Mouse (Mus musculus) liver, embryonic 13.5 days (tissue): ENCODE measurements around the gene Gm10428. TPM values are rescaled to one million over a fixed set of nuclear protein-coding genes. Genes with fewer than 3 reads are reported as not detected.
"Not testable (repeated sequence)": the region's sequence is repeated elsewhere in the genome, so short reads cannot be mapped to it uniquely, and the experiment has no call there.

Experiments used
- ATAC-seq: fragments of 200-750 bp; cut with Nextera tagmentation; 2 replicates; pipeline ENCODE4 v1.8.0; 2017; ENCODE audit warnings: low read depth, mild to moderate bottlenecking, moderate number of reproducible peaks, moderate library complexity
- DNase-seq: peaks from one replicate; pipeline ENCODE4 v3.0.0; 2022
- H3K27ac ChIP-seq: fragments of 300-500 bp; sonication (generic); 2 replicates; pipeline ENCODE4 v1.5.1; 2015; ENCODE audit warnings: moderate library complexity, mild to moderate bottlenecking, inconsistent platforms
- H3K27me3 ChIP-seq: fragments of 300-500 bp; sonication (generic); 2 replicates; pipeline ENCODE4 v1.6.1; 2015; ENCODE audit warnings: mild to moderate bottlenecking, inconsistent platforms
- H3K36me3 ChIP-seq: fragments of 300-500 bp; sonication (generic); 2 replicates; pipeline ENCODE4 v1.6.1; 2015; ENCODE audit warnings: mild to moderate bottlenecking, inconsistent platforms
- H3K4me1 ChIP-seq: fragments of 300-500 bp; sonication (generic); replicated peaks from 2 replicates; pipeline ENCODE4 v1.6.1; 2015; ENCODE audit warnings: inconsistent platforms
- H3K4me2 ChIP-seq: fragments of 300-500 bp; sonication (generic); 2 replicates; pipeline ENCODE4 v1.6.1; 2015; ENCODE audit warnings: inconsistent platforms, mild to moderate bottlenecking, moderate library complexity
- H3K4me3 ChIP-seq: fragments of 300-500 bp; sonication (generic); replicated peaks from 2 replicates; pipeline ENCODE4 v1.5.1; 2015; ENCODE audit warnings: mild to moderate bottlenecking, inconsistent platforms
- H3K9ac ChIP-seq: fragments of 300-500 bp; sonication (generic); 2 replicates; pipeline ENCODE4 v1.6.1; 2015; ENCODE audit warnings: mild to moderate bottlenecking, inconsistent platforms
- H3K9me3 ChIP-seq: fragments of 300-500 bp; sonication (generic); replicated peaks from 2 replicates; pipeline ENCODE4 v1.6.1; 2016; ENCODE audit warnings: inconsistent platforms
- WGBS: fragments of 180-500 bp; shearing (Covaris S2); methylation state at CpG from one replicate; pipeline ENCODE4 v1.1.7; 2015; ENCODE audit not compliant: insufficient replicate concordance; 5-methylcytosine and 5-hydroxymethylcytosine counted together
- polyA plus RNA-seq: library from polyadenylated mRNA; unstranded; fragments of >200 nt; fragmentation: Nextera tagmentation; extraction: Ambion mirVana; gene quantifications from 2 replicates; pipeline ENCODE4 v1.2.1, GENCODE M21; 2015

Gene Gm10428
- polyA plus RNA-seq, 1 experiment from 2014 or later, result not detected

DNA sequence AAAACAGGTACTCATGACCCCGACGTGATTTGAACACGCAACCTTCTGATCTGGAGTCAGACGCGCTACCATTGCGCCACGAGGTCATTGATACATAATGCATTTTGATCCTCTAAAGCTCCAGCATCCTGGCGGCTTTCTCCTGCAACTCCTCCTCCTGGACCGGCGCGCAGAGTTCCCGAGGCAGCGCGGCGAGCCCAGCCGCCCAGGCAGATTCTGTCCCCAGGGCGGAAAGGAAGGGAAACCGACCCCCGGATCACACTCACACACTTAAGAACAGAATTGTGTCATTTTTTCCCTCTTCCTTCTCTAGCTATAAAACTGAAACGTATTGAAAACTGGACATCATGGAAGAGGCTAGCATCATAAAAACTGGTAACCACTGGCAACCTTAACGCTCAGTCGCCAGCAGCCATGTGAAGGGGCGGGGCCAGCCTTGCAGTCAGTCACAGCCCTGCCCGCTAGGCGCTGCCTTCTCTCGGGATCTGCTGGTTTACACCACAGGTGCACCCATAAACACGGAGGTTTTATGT, 6.8 kb upstream of the Gm10428 start:
- Histone ChIP-seq H3K4me2 (peak overlapping the region; percentile 52), H3K4me1 (0 out of 2 replicates have a peak, but pooled peaks cover 2% of the 10 kb centered on the region), H3K9me3 (no peaks in the 10 kb centered on the region), H3K9ac (no peak overlapping the region), H3K27ac (no peak overlapping the region), H3K4me3 (peak overlapping the region; percentile 30), H3K36me3 (no peaks in the 10 kb centered on the region), H3K27me3 (peaks cover 38% of the 10 kb centered on the region)
- DNase-seq, result no peak
- ATAC-seq, result peak; percentile 45; the same call in 1 of the 2 replicates
- WGBS, result 5% methylated on average over 27 of the region's 27 CpGs

DNA sequence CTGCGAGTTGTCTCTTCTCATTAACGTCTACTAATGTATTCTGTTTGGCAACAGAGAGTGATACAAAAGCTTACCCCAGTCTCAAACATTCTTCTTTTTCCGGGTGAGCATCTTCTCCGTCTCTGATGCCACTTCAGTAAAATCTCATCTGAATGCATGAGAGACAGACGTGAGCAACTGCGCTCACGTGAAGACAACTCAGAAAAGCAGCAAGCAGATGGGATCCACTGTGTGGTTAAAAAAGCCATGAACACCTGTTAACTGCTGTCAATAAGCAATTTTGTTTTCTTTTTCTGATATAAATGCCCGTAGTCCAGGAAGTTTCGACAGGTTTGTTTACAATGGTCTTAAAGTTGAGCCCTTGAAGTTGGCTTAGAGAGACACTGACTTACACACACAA, 5.7 kb upstream of the Gm10428 start:
- ATAC-seq (no peak), DNase-seq (no peak)
- Histone ChIP-seq H3K4me2 (no peak overlapping the region), H3K9ac (no peak overlapping the region), H3K27me3 (peaks cover 42% of the 10 kb centered on the region), H3K36me3 (no peaks in the 10 kb centered on the region), H3K27ac (no peak overlapping the region), H3K9me3 (no peaks in the 10 kb centered on the region), H3K4me1 (0 out of 2 replicates have a peak, but pooled peaks cover 2% of the 10 kb centered on the region), H3K4me3 (no peak overlapping the region)
- 69% methylated on average over 9 of the region's 9 CpGs for WGBS

DNA sequence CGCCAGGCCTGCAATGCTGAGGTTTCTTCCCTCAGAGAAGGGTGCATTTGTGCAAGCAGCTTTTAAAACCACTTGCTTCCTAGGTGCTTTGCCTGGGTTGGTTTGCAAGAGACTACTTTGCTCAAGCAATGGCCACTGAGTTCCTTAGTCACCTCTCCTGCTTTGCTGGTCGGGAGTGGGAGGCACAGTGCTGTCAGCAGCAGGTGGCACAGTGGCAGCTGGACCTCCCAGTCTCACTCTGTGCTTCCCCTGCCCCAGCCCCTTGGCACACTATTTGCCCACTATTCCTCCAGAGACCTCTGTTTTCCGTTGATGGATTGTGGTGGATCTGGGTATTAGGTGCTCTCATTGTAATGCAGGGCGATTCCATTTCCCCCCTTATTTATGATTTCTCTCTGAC, 4.8 kb upstream of the Gm10428 start:
- Histone ChIP-seq H3K27ac (no peak overlapping the region), H3K9ac (no peak overlapping the region), H3K36me3 (no peaks in the 10 kb centered on the region), H3K4me2 (no peak overlapping the region), H3K27me3 (peaks cover 49% of the 10 kb centered on the region), H3K4me3 (no peak overlapping the region), H3K4me1 (0 out of 2 replicates have a peak, but pooled peaks cover 2% of the 10 kb centered on the region), H3K9me3 (no peaks in the 10 kb centered on the region)
- ATAC-seq (no peak), DNase-seq (no peak)
- WGBS, result 69% methylated on average over 4 of the region's 4 CpGs

DNA sequence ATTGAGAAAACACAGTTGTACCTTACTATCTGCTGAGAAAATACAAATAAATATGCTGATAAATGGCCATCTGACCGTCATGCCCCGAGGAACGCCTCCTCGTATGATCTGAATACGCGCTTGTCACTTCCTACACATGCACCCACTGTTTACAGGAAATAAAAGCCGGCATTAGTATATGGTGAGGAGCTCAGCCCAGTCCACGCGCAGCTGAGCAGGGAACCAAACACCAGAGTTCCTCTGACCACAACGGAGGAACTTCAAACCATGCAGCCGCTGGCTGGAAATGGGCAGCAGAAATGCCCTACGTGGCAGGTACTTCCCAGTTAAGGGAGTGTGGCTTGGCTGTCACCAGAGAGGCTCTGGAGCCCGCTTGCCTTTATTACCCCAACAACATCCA, 3.5 kb upstream of the Gm10428 start:
- H3K4me1 ChIP-seq, H3K36me3 ChIP-seq, DNase-seq, H3K4me2 ChIP-seq, ATAC-seq, H3K9me3 ChIP-seq, H3K27ac ChIP-seq, H3K4me3 ChIP-seq, H3K9ac ChIP-seq: not testable (repeated sequence)
- peaks cover 49% of the 10 kb centered on the region for H3K27me3 ChIP-seq
- WGBS, result 49% methylated on average over 13 of the region's 13 CpGs

DNA sequence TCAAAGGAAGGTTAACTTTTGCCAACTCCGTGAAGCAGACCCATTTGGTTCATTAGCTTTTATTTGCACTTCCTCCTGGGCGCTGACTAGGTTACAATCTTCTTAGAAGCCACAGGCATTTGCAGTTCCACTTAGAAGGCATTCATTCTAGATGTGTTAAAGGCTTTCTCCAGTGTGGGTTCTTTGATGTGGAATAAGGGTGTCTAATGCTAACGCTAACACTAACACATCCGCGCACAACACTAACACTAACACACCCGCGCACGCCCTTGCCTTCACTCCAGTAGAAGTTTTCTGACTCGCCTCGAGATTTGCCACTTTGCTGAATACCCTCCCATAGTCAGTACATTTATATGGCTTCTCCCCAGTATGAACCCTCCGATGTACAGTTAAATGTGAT, 709 bp upstream of the Gm10428 start:
- H3K27me3 ChIP-seq, result peaks cover 46% of the 10 kb centered on the region
- H3K9ac ChIP-seq, result no peak overlapping the region
- WGBS, result 65% methylated on average over 11 of the region's 11 CpGs
- H3K4me2 ChIP-seq, result no peak overlapping the region
- no peak overlapping the region for H3K4me3 ChIP-seq
- ATAC-seq (no peak), DNase-seq (no peak)
- H3K36me3 ChIP-seq, result no peaks in the 10 kb centered on the region
- H3K27ac ChIP-seq, result no peak overlapping the region
- 0 out of 2 replicates have a peak, but pooled peaks cover 5% of the 10 kb centered on the region for H3K4me1 ChIP-seq
- H3K9me3 ChIP-seq, result no peaks in the 10 kb centered on the region

DNA sequence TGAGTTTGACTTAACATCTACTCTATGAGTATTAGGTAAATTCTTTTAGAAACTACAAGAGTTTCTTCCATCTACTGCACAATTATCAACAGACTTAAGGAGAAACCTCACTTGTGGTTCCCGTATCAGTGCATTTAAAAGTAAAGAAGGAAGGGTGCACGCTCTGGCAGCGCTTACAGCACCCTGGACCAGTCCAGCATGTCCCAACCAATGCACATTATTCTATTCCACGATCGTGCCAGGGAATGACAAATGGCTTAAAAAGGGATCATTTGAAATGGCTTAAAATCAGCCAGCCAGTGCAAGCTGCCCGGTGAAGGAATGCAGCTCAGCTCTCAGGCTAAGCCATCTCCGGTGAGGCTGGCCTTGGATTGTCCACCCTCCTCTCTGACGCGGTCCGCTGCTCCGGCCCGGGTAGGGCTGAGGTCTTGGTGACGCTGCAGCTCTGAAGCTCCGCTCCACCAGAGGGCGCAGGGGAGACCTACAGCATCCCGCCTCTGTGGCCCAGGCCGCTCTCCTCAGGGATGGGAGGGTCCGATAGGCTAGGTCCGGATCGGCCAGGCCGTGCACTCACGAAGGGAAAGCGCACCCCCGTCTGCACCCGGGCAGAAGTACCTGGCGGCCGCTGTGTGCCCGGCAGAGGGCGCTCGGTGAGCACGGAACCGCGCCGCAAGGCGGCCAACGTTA, 3.7 kb downstream of the Gm10428 start:
- Histone ChIP-seq H3K36me3 (no peaks in the 10 kb centered on the region), H3K4me1 (0 out of 2 replicates have a peak, but pooled peaks cover 7% of the 10 kb centered on the region), H3K4me3 (peak overlapping the region; percentile 14; the same call in 1 of the 2 replicates), H3K4me2 (peak overlapping the region; percentile 40), H3K9me3 (no peaks in the 10 kb centered on the region), H3K9ac (no peak overlapping the region), H3K27me3 (peaks cover 37% of the 10 kb centered on the region), H3K27ac (no peak overlapping the region)
- WGBS, result 6% methylated on average over 36 of the region's 36 CpGs
- DNase-seq (peak; percentile 69), ATAC-seq (peak; percentile 99)

DNA sequence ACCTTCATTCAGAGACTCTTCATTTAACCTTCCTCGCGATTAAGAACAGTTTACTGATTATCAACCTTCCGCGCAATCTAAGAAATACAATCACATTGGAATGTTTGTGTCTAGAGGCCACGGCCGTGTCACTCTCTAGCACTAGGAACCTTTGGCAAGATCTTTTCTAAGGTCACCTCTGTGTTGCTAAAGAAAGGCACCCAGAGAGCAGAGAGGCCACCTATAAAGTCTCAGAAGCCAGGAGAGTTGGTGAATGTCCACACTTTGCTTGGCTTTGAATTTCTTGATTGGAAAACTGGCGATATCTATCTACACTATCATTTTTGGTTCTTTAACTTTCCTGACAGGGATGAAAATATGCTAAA, 4.2 kb downstream of the Gm10428 start:
- Histone ChIP-seq H3K36me3 (no peaks in the 10 kb centered on the region), H3K27me3 (peaks cover 37% of the 10 kb centered on the region), H3K4me3 (no peak overlapping the region), H3K27ac (no peak overlapping the region), H3K4me1 (0 out of 2 replicates have a peak, but pooled peaks cover 7% of the 10 kb centered on the region), H3K9ac (no peak overlapping the region), H3K4me2 (peak overlapping the region; percentile 40), H3K9me3 (no peaks in the 10 kb centered on the region)
- DNase-seq (no peak), ATAC-seq (peak; percentile 8; the same call in 1 of the 2 replicates)
- WGBS, result 4% methylated on average over 7 of the region's 7 CpGs

DNA sequence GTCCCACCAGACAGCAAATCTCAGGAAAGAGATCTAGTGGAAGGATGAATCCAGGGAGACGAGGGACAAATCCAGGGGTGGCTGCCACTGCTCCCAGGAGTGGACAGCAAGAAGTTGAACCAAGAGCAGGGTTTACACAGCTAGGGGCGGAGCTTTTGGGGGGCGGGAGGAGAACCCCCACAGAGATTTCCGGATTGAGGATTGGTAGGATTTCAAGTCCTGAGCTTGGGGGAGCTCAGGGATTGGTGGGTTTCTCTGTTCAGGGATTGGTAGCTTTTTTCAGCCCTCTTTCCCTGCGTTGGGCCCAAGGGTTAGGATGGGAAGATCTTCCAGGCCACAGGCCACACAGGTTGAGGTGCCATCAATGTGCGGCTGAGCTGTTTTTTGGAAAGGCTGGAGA, 5.0 kb downstream of the Gm10428 start:
- no peak overlapping the region for H3K4me2 ChIP-seq
- H3K36me3 ChIP-seq, result no peaks in the 10 kb centered on the region
- 70% methylated on average over 6 of the region's 6 CpGs for WGBS

DNA sequence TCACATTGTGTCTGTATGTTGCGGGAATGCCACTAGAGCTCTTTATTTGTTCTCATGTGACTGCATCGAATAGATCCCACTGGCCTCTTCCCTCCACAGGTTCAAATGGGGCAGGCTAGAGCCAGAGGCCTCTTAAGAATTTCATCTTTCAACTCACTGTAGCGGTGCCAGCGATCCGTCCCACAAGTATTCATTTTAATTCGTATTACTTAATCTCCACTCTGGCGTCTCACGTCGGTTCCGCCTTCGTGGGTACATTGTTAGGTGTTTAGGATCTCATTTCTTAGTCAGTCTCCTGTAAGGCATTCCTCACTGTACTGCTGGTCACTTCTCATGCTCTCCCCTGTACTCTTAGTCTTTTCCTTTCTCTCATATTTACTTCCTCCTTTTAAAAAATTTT, 5.6 kb downstream of the Gm10428 start:
- WGBS, result 82% methylated on average over 11 of the region's 11 CpGs
- H3K36me3 ChIP-seq, result no peaks in the 10 kb centered on the region
- H3K9me3 ChIP-seq, result no peaks in the 10 kb centered on the region
- 0 out of 2 replicates have a peak, but pooled peaks cover 7% of the 10 kb centered on the region for H3K4me1 ChIP-seq
- no peak overlapping the region for H3K4me3 ChIP-seq
- H3K27ac ChIP-seq, result no peak overlapping the region
- ATAC-seq (no peak), DNase-seq (no peak)
- peaks cover 30% of the 10 kb centered on the region for H3K27me3 ChIP-seq
- no peak overlapping the region for H3K9ac ChIP-seq
- no peak overlapping the region for H3K4me2 ChIP-seq

More for the DNA sequence above, 5.0 kb downstream of the Gm10428 start:
- DNase-seq, result no peak
- no peak overlapping the region for H3K27ac ChIP-seq
- no peak overlapping the region for H3K9ac ChIP-seq
- 0 out of 2 replicates have a peak, but pooled peaks cover 7% of the 10 kb centered on the region for H3K4me1 ChIP-seq
- H3K9me3 ChIP-seq, result no peaks in the 10 kb centered on the region
- no peak overlapping the region for H3K4me3 ChIP-seq
- no peak for ATAC-seq
- H3K27me3 ChIP-seq, result peaks cover 31% of the 10 kb centered on the region

DNA sequence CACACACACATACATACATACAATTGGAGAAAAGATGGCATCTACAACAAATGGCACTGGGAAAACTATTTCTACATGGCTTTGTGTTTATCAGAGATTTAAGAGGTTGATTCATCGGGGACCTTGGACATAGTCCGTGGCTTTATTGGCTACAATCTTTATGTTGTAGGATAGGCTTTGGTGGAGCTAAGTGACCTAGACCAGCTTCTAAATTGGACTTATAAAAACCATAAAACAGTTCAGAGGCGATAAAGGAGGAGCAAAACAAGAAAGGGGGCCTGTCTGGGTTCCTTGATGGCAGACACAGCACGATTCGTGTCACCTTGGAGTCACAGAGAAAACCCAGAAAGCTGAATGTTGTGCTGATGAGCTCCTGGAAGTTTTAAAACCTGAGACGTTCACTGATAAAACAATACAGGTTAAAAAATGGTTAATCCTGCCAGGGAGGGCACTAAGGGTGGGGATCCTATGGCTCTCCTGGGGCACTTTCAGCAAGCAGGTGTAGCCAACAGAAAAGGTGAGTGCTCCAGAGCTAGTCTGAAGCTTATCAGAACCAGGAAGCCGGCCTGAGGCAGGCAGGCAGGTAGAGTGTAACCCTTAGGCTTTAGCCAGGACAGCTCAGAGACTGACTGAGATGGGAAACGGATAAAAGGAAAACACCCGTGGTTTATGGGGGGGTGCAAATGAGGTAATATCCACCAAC, 8.0 kb downstream of the Gm10428 start:
- Histone ChIP-seq H3K4me1 (0 out of 2 replicates have a peak, but pooled peaks cover 7% of the 10 kb centered on the region), H3K4me3 (no peak overlapping the region), H3K9ac (no peak overlapping the region), H3K27me3 (peaks cover 25% of the 10 kb centered on the region), H3K4me2 (no peak overlapping the region), H3K36me3 (no peaks in the 10 kb centered on the region), H3K27ac (no peak overlapping the region), H3K9me3 (no peaks in the 10 kb centered on the region)
- no peak for ATAC-seq
- WGBS, result 52% methylated on average over 9 of the region's 9 CpGs
- DNase-seq, result no peak

DNA sequence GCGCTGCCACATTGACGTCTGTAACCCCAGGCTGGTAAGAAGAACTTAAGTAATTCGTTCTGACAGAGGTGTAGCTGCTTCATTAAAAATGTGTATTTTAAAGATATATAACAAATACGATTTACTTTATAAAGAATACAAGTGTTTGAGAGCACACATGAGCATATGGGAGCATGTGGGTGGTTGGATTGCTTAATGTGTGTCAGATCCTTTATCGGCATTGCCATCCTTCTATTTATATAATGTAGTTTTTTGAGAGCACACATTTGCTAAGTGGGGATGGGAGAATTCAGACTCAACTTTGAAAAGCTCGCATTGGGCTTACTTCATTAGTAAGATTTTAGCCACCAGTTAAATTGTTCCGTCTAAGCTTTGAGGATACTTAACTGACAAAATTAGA, 23.6 kb downstream of the Gm10428 start:
- Histone ChIP-seq H3K27me3 (no peaks in the 10 kb centered on the region), H3K9ac (no peak overlapping the region), H3K9me3 (peaks cover 11% of the 10 kb centered on the region; the same call in 1 of the 2 replicates), H3K27ac (no peak overlapping the region), H3K4me1 (no peaks in the 10 kb centered on the region), H3K36me3 (peaks cover 21% of the 10 kb centered on the region), H3K4me3 (no peak overlapping the region), H3K4me2 (no peak overlapping the region)
- DNase-seq (no peak), ATAC-seq (no peak)
- WGBS, result 74% methylated on average over 7 of the region's 7 CpGs
